In the genomic region with DNA sequence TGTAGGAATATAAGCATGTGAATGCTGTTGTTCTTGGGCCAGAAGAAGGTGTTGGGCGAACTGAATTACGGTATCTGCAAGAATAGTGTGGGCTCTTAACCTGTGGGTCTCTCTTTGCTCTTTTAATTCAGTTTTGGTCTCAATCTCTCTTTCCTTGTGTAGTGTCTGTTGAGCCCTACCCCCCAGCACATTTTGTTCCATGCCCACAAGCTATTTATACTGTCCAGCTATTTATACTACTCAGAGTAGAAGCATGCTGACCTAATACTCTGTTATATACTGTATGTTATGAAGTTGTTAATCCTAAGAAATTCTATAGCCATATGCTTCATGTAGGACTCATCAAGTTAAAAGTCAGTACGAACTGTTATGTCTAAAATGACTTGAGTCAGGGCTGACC, we compare ENCODE assay signal across 19 mouse cellular contexts. TPM values are rescaled to one million over a fixed set of nuclear protein-coding genes. Genes with fewer than 3 reads are reported as not detected.
"Had no signal": no experiment of that assay in that cellular context is flagged by ENCODE, and none has a peak within 500 bp of the region (broad histone marks: within the 10 kb centered on the region; RNA-seq: fewer than 3 reads in every experiment).

No protein-coding gene starts in this region.

- H3K27ac ChIP-seq: midbrain, embryonic 10.5 days; midbrain, embryonic 12.5 days; neural tube, embryonic 13.5 days; neural tube, embryonic 15.5 days had no signal

- H3K27me3 ChIP-seq: midbrain, embryonic 12.5 days; neural tube, embryonic 13.5 days; neural tube, embryonic 15.5 days had no signal

- ATAC-seq: midbrain, embryonic 16.5 days had no signal

- H3K4me3 ChIP-seq: midbrain, embryonic 10.5 days; midbrain, embryonic 12.5 days; myocyte; neural tube, embryonic 13.5 days; neural tube, embryonic 15.5 days had no signal

- H3K9ac ChIP-seq: lung, embryonic 14.5 days; midbrain, embryonic 12.5 days; neural tube, embryonic 13.5 days; neural tube, embryonic 15.5 days had no signal

- H3K4me1 ChIP-seq: midbrain, embryonic 10.5 days; midbrain, embryonic 12.5 days; neural tube, embryonic 13.5 days; neural tube, embryonic 15.5 days had no signal

- H3K36me3 ChIP-seq: midbrain, embryonic 10.5 days; midbrain, embryonic 12.5 days; neural tube, embryonic 13.5 days; neural tube, embryonic 15.5 days had no signal

- H3K9me3 ChIP-seq: midbrain, embryonic 10.5 days; midbrain, embryonic 12.5 days; neural tube, embryonic 15.5 days had no signal

- H3K4me2 ChIP-seq: lung, embryonic 14.5 days; midbrain, embryonic 12.5 days; neural tube, embryonic 13.5 days; neural tube, embryonic 15.5 days had no signal

- DNase-seq: lung, embryonic 14.5 days; lung, postnatal 10 days; lung, postnatal 4 days; midbrain, embryonic 14.5 days; retina, postnatal 1 day; right cerebral cortex, adult 18-20 months; right cerebral cortex, postnatal 25 days; right cerebral cortex, postnatal 4 days; spleen, adult 18-20 months; thymus, adult 18-20 months; thymus, postnatal 14 days; thymus, postnatal 36 days had no signal

RNA-seq across cellular contexts. Expression of a gene that starts 41.9 kb away (rescaled TPM):
- total RNA-seq: megakaryocyte-erythroid progenitor cell, adult 5-6 weeks had no signal
- polyA plus RNA-seq: myocyte had no signal
